Mouse (Mus musculus): ENCODE data around the gene Zpbp2. TPM values are rescaled to one million over a fixed set of nuclear protein-coding genes. Genes with fewer than 3 reads are reported as not detected.

The Zpbp2 gene
- 0.11 and 0.23 TPM in 2 replicates for polyA plus RNA-seq (2012; rRNA removed)

GRCm38 (mm10) chr11:98550975-98551828, at the start of gene Zpbp2:
Zpbp2 (plus strand) TSS chr11:98551097.

GRCm38 (mm10) chr11:98545711-98546231, 5.1 kb upstream of the Zpbp2 start, which contains the start of gene Ikzf3:
Ikzf3 (minus strand) TSS chr11:98546031.

DNA sequence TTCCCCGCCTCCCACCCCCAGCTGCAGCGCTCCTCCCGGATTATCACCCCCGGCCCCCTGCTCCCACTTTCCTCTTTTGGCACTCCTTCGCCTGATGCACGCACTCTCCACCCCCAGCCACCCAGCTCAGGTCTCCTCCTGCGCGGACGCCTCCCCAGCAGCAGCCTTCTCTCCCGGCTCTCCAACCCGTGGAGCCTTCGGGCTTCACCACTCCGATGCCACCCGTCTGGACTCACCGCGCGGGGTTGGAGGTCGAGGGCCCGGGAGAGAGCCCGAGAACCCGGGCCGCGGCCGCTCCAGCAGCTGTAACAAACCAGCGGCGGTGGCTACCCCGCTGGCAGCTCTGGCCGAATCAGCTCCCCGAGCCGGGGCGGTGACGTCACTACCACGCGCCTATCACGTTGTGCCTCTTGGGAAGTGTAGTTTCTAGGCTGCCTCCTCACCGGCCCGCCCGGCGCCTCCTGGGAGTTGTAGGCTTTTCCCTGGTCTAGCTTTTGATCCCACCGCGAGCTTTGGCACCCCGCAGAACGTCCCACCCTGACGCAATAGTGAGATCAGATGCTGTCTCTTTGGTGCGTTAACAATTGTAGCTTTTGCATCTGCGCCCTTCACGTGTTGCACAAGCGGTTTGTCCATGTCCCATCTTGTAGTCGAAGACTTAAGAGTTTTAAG, 36.1 kb downstream of the Zpbp2 start, which contains the start of gene Ormdl3:
Gene Ormdl3 (minus strand): TSS at position 477 of the 672 bp plus-strand sequence.

GRCm38 (mm10) chr11:98597991-98598390, 47.1 kb downstream of the Zpbp2 start, which contains the start of gene Lrrc3c:
Lrrc3c (plus strand) TSS chr11:98598291.

Other genes with a start within 250 kb of the Zpbp2 start
- gene Neurod2, start 221.4 kb upstream of the Zpbp2 start, polyA plus RNA-seq (2012; rRNA removed), result 66.9 and 87.9 TPM in 2 replicates
- gene Ppp1r1b, start 202.7 kb upstream of the Zpbp2 start, polyA plus RNA-seq (2012; rRNA removed), result 35.9 and 57.7 TPM in 2 replicates
- gene Stard3, start 192.7 kb upstream of the Zpbp2 start, polyA plus RNA-seq (2012; rRNA removed), result 57.5 and 63.6 TPM in 2 replicates
- 0.31 and 3.6 TPM in 2 replicates for gene Tcap, start 167.3 kb upstream of the Zpbp2 start, polyA plus RNA-seq (2012; rRNA removed)
- 1.5 and 1.6 TPM in 2 replicates for gene Pnmt, start 164.6 kb upstream of the Zpbp2 start, polyA plus RNA-seq (2012; rRNA removed)
- 10.6 and 11.1 TPM in 2 replicates for gene Pgap3, start 150.6 kb upstream of the Zpbp2 start, polyA plus RNA-seq (2012; rRNA removed)
- 4.1 and 4.2 TPM in 2 replicates for gene Erbb2, start 138.6 kb upstream of the Zpbp2 start, polyA plus RNA-seq (2012; rRNA removed)
- 186 and 206 TPM in 2 replicates for gene Mien1, start 112.1 kb upstream of the Zpbp2 start, polyA plus RNA-seq (2012; rRNA removed)
- 1.9 and 2.1 TPM in 2 replicates for gene Grb7, start 104.7 kb upstream of the Zpbp2 start, polyA plus RNA-seq (2012; rRNA removed)
- 0.08 and 0.10 TPM in 2 replicates for gene Ikzf3, start 5.1 kb upstream of the Zpbp2 start, polyA plus RNA-seq (2012; rRNA removed)
- 105 and 111 TPM in 2 replicates for gene Ormdl3, start 36.3 kb downstream of the Zpbp2 start, polyA plus RNA-seq (2012; rRNA removed)
- gene Lrrc3c, start 47.2 kb downstream of the Zpbp2 start, polyA plus RNA-seq (2012; rRNA removed), result not detected in 2 replicates
- 0.23 and 0.32 TPM in 2 replicates for gene Gm12355, start 74.6 kb downstream of the Zpbp2 start, polyA plus RNA-seq (2012; rRNA removed)
- gene Gsdma3, start 75.3 kb downstream of the Zpbp2 start, polyA plus RNA-seq (2012; rRNA removed), result not detected in 2 replicates
- not detected in 2 replicates for gene Gsdma2, start 95.7 kb downstream of the Zpbp2 start, polyA plus RNA-seq (2012; rRNA removed)
- gene Gsdma, start 113.3 kb downstream of the Zpbp2 start, polyA plus RNA-seq (2012; rRNA removed), result 0.01 TPM in 1 of 2 replicates, not detected in the other
- 177 and 191 TPM in 2 replicates for gene Psmd3, start 131.5 kb downstream of the Zpbp2 start, polyA plus RNA-seq (2012; rRNA removed)
- not detected in 2 replicates for gene Csf3, start 150.2 kb downstream of the Zpbp2 start, polyA plus RNA-seq (2012; rRNA removed)
- 119 and 126 TPM in 2 replicates for gene Med24, start 178.3 kb downstream of the Zpbp2 start, polyA plus RNA-seq (2012; rRNA removed)
- gene Thra, start 189.5 kb downstream of the Zpbp2 start, polyA plus RNA-seq (2012; rRNA removed), result 1,068 and 1,110 TPM in 2 replicates
- gene Nr1d1, start 224.2 kb downstream of the Zpbp2 start, polyA plus RNA-seq (2012; rRNA removed), result 4.5 and 5.2 TPM in 2 replicates
- gene Msl1, start 244.4 kb downstream of the Zpbp2 start, polyA plus RNA-seq (2012; rRNA removed), result 94.0 and 95.7 TPM in 2 replicates